Mouse (Mus musculus): ENCODE results near the gene Tmem163.

The Tmem163 gene

GRCm38 (mm10) chr1:127651564-127651963 lies 27.8 kb downstream of the Tmem163 start:
- DNase-seq (ENCODE audit: low read depth, low spot score), result no peak

DNA sequence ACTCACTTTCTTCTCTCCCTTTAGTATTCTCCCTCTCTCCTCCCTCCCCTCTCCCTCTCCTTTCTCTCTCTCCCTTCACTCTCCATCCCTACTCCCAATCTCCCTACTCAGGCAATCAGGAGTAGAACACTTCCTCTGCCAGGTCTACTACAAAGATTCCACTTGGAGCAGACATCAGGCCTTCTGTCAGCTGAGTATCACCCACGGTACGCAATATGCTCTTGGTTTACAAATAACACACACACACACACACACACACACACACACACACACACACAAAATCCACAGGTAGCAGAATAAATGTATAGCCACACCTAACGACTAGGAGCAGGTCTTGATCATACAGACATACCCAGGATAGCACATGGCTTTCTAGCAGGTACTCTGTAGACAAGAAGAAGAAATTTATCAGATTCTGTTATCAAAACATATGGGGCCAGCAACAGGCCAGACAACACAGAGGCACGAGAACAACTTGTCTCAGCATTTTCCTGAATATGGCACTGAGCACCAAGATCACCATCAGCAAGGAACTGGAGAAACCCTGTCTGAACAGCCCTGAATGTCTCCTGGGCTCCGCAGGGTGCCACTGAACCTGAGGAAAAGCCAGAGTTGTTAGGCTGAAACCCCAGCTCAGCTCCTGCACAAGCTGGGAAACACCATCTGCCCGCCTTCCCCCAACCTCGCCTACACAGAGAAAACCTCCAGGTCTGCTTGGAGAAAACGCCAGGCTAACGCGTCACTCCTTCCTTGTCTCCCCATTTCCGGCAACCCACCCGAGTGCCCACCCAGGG lies 36.2 kb downstream of the Tmem163 start:
- no peak for DNase-seq (ENCODE audit: low read depth, low spot score)

DNA sequence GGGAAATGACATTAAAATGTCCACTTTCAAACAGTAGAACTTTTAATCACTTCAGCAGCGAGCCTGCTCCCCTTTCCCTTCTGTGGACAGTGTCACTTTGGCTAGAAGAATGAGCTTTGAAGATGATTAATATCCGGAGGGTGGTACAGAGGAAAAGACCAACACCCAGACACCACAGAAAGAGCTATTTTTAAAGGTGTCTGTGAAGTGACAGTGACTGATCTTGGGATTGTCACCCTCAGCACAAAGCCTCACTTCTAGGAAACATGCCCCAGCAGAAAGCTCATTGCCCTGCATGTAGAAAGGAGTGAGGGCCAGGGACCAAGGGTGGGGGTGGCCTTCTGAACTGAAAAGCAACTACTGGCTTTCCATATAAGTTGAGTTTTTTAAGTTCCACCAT lies 41.4 kb downstream of the Tmem163 start:
- DNase-seq (ENCODE audit: low read depth, low spot score), result no peak

GRCm38 (mm10) chr1:127627151-127627550 lies 52.2 kb downstream of the Tmem163 start:
- DNase-seq (ENCODE audit: low read depth, low spot score), result no peak

DNA sequence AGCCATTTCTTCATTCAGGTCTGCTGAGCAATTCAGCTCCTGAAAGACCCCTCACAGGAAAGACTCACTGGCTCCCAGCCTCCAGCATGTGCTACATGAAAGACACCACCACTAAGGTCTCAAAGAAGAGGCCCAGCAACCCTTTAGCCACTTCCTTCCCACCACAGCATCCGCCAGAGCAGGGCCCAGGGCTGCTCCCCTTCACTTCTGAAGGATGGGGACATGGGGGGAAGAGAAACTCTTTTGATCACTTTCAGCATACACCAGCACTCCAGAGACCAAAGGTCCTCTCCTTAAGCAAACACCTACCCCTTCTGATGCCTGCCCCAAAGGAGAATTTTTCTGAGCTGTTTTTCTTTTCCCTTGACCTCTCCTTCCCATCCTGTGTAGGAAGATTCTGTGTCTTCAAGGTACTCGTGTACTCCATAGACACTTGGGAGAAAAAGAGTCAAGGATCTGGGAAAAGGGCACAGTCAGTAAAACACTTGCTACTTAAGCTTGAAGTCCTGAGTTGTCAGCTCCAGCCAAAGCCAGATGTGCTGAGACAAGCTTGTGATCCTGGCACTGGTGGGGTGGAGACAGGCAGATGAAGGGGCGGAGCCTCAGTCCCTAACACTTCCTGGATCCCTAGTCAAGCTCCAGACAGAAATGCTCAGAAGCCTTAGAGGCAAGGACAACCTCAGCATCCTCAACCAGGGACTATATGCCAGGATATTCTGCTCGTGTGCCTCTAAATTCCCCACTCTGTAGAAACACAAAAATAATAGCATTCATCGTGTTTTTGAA lies 53.6 kb downstream of the Tmem163 start:
- DNase-seq (ENCODE audit: low read depth, low spot score), result peak; percentile 43

- DNase-seq (ENCODE audit: low read depth, low spot score), result no peak
Measured at GRCm38 (mm10) chr1:127622349-127622748, 57.0 kb downstream of the Tmem163 start.

- no peak for DNase-seq (ENCODE audit: low read depth, low spot score)
Measured at GRCm38 (mm10) chr1:127619036-127619435, 60.3 kb downstream of the Tmem163 start.

- DNase-seq (ENCODE audit: low read depth, low spot score), result no peak
Measured at GRCm38 (mm10) chr1:127610378-127610777, 69.0 kb downstream of the Tmem163 start.

GRCm38 (mm10) chr1:127609814-127610213 lies 69.5 kb downstream of the Tmem163 start:
- DNase-seq (ENCODE audit: low read depth, low spot score), result no peak

- no peak for DNase-seq (ENCODE audit: low read depth, low spot score)
Measured at GRCm38 (mm10) chr1:127608326-127608725, 71.0 kb downstream of the Tmem163 start.

DNA sequence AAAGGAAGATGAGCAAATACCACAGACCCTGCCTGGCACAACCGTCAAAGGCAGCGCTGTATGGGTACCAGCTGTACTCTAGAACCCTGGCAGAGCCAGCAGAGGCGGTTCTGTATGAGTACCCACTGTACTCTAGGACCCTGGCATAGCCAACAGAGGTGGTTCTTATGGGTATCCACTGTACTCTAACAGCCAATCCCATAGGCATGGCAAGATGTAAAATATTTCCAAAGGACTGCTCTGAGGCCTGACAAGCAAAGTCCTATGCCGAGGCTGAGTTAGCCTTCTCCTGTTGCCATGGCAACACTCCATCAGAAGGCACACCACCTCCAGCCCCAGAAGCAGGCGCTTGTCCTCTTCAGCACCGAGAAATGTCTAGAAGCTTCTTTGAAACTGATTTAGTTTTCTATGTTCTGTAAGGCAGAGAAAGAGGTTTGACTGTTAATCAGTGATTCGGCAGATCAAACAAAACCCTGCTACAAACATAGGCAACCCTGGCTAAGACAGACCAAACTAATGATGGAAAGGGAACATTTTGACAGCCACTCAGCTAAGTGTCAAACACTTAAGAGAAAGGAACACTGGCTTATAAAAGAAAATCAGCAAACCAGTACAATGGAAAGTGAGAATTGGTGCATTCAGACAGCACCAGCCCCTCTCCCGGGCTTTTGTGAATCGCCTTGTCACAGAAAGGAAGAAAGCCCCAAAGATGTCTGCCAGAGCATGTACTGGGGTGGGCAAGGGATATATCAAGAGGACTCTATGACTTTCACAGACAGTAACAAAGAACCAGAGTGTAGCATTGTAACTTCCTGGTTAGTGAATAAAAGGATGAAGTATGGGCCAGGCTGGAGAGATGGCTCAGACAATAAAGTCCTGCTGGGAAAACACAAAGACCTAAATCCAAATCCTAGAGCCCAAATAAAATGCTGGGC lies 75.4 kb downstream of the Tmem163 start:
- DNase-seq (ENCODE audit: low read depth, low spot score), result no peak

- DNase-seq (ENCODE audit: low read depth, low spot score), result no peak
Measured at GRCm38 (mm10) chr1:127596143-127596542, 83.2 kb downstream of the Tmem163 start.

GRCm38 (mm10) chr1:127595735-127596134 lies 83.6 kb downstream of the Tmem163 start:
- no peak for DNase-seq (ENCODE audit: low read depth, low spot score)

- no peak for DNase-seq (ENCODE audit: low read depth, low spot score)
Measured at GRCm38 (mm10) chr1:127589542-127589941, 89.8 kb downstream of the Tmem163 start.

DNA sequence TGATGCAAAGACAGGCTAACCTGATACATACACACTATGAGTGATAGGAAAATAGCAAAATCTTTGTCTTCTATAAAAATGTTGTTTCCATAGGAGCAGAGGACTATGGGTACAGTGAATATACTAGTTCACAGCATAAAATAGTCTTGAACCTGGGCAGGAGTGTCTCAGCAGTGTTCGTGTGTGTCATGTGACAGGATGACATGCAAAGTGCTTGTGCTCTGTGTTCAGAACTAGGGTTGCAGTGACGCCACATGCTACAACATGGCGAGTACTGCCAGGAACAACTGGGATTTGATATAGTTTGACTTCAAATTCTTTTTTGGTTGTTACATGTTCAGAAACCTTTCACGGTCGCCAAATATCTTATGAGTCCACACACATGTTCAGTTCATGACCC lies 92.3 kb downstream of the Tmem163 start:
- DNase-seq (ENCODE audit: low read depth, low spot score), result no peak

DNA sequence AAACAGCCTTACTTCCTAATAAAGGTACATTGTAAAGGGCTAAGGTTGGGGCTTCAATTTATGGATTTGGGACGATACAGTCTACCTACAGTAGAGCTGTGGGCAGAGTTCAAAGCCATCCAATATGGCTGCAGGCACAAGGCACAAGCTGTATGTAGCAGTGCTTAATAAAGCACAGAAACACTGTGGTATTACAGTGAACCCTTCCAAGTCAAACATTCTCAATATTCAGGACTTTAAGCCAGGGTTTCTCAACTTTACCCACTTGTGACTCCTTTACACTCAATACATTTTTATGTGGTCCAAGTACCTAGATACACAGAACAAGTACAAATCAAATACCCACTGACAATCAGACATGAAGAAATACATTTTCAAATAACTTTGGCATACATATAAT lies 93.2 kb downstream of the Tmem163 start:
- DNase-seq (ENCODE audit: low read depth, low spot score), result no peak

GRCm38 (mm10) chr1:127577981-127578380 lies 101.4 kb downstream of the Tmem163 start:
- no peak for DNase-seq (ENCODE audit: low read depth, low spot score)

- no peak for DNase-seq (ENCODE audit: low read depth, low spot score)
Measured at GRCm38 (mm10) chr1:127577083-127577482, 102.3 kb downstream of the Tmem163 start.

GRCm38 (mm10) chr1:127576563-127576962 lies 102.8 kb downstream of the Tmem163 start:
- no peak for DNase-seq (ENCODE audit: low read depth, low spot score)

DNA sequence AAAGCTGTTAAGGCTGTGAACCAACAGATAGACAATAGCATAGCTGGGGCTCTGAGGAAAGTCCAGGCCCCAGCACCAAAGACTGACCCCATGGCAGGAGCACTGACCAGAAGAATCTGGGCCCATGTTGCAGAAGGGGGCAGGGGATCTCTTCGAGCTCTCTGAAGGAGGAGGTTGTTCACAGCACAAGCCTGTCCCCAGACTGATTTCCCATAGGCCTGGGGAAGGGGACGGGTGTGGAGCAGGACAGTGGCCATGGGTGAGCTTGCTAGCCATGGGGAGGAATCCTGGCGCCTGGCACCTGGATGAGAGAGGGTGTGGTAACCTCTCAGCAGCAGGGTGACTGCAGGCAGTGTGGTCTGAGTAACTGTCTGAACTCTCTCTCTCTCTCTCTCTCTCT lies 103.2 kb downstream of the Tmem163 start:
- DNase-seq (ENCODE audit: low read depth, low spot score), result no peak

- no peak for DNase-seq (ENCODE audit: low read depth, low spot score)
Measured at GRCm38 (mm10) chr1:127575692-127576091, 103.7 kb downstream of the Tmem163 start.

DNA sequence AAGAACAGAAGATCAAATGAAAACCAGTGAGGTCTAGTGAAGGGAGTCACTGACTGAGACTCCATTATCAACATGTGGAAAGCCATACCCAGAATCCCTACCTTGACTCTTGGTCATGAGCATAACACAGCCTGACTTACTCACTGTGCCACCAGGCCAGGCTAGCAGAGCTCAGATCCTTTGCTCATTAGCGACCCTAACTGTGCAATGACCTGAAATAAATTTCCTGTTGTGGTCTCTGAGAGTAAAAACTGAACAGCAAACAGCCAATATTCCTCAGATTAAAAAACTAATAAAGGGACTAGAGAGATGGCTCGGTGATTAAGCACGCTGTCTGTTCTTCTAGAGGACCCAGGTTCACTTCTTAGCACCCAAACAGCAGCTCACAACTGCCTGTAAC lies 106.2 kb downstream of the Tmem163 start:
- no peak for DNase-seq (ENCODE audit: low read depth, low spot score)

All from ES-CJ7 (cell line).